Mouse (Mus musculus) CH12.LX (cell line): ENCODE measurements around the gene Esrrb. TPM values are rescaled to one million over a fixed set of nuclear protein-coding genes. Genes with fewer than 3 reads are reported as not detected.

Experiments used
- DNase-seq: peaks from one replicate; pipeline ENCODE4 v3.0.0-alpha.2; 2013; ENCODE audit errors: extremely low read depth
- H3K27ac ChIP-seq: 2 replicates; pipeline ENCODE4 v1.5.1; 2012; ENCODE audit warnings: low read depth, mild to moderate bottlenecking, control low read depth, moderate library complexity; ENCODE audit not compliant: insufficient read depth
- H3K27me3 ChIP-seq: replicated peaks from 2 replicates; pipeline ENCODE3; 2012; ENCODE audit warnings: inconsistent platforms
- H3K36me3 ChIP-seq, 2 experiments: replicated peaks in 1 of 2; 2 replicates each; pipeline versions ENCODE3 to v1.6.1; 2012; ENCODE audit warnings: inconsistent platforms in 1 of 2, low read length in 1 of 2, mild to moderate bottlenecking in 1 of 2, mixed read lengths in 1 of 2, moderate library complexity in 1 of 2; ENCODE audit not compliant: control insufficient read depth in 1 of 2, insufficient read depth in 1 of 2
- H3K4me1 ChIP-seq, 2 experiments: 2 replicates each; pipeline ENCODE4 v1.6.1; 2012; ENCODE audit warnings: inconsistent platforms in 1 of 2, moderate library complexity in 1 of 2; ENCODE audit not compliant: insufficient read depth in 2 of 2, control insufficient read depth in 1 of 2
- H3K4me2 ChIP-seq: 2 replicates; pipeline ENCODE4 v1.6.1; 2012; ENCODE audit warnings: low read depth, mild to moderate bottlenecking, control low read depth; ENCODE audit not compliant: poor library complexity, insufficient read depth, severe bottlenecking
- H3K4me3 ChIP-seq, 3 experiments: fragments of 150-350 bp in 1 of 3; sonication (generic) in 1 of 3; replicated peaks in 1 of 3; 2 replicates each; pipeline versions ENCODE3 to v1.5.1; 2011 to 2012; ENCODE audit warnings: low read depth in 2 of 3, low read length in 2 of 3, mild to moderate bottlenecking in 2 of 3, moderate library complexity in 2 of 3, control low read depth in 1 of 3, improper control_type of control experiment in 1 of 3, inconsistent platforms in 1 of 3, mixed read lengths in 1 of 3; ENCODE audit not compliant: poor library complexity in 1 of 3
- H3K79me2 ChIP-seq: replicated peaks from 2 replicates; pipeline ENCODE4 v1.6.1; 2012; ENCODE audit warnings: mild to moderate bottlenecking, moderate library complexity; ENCODE audit not compliant: control insufficient read depth, poor library complexity, insufficient read depth, severe bottlenecking; ENCODE audit errors: extremely low read depth
- H3K9ac ChIP-seq: 2 replicates; pipeline ENCODE4 v1.6.1; 2012; ENCODE audit warnings: low read depth, mild to moderate bottlenecking, control low read depth, moderate library complexity; ENCODE audit not compliant: insufficient read depth
- H3K9me3 ChIP-seq: replicated peaks from 2 replicates; pipeline ENCODE3; 2012; ENCODE audit warnings: low read length, inconsistent platforms, mixed read lengths
- BHLHE40 ChIP-seq: IDR thresholded peaks from 2 replicates; pipeline ENCODE4 v1.6.1; 2011; ENCODE audit warnings: mild to moderate bottlenecking, low read depth, low read length, improper control_type of control experiment
- CHD1 ChIP-seq: IDR thresholded peaks from 2 replicates; pipeline ENCODE4 v1.6.1; 2012; ENCODE audit warnings: low read depth, low read length, improper control_type of control experiment, inconsistent platforms
- CHD2 ChIP-seq: IDR thresholded peaks from 2 replicates; pipeline ENCODE4 v1.6.1; 2011; ENCODE audit warnings: low read length, improper control_type of control experiment
- CTCF ChIP-seq, 2 experiments: IDR thresholded peaks in 1 of 2; conservative IDR thresholded peaks in 1 of 2; 2 replicates each; pipeline ENCODE4 v1.5.1; 2011 to 2012; ENCODE audit warnings: low read depth in 2 of 2, low read length in 2 of 2, improper control_type of control experiment in 1 of 2, inconsistent platforms in 1 of 2, mild to moderate bottlenecking in 1 of 2, moderate library complexity in 1 of 2
- E2F4 ChIP-seq: IDR thresholded peaks from 2 replicates; pipeline ENCODE4 v1.6.1; 2011; ENCODE audit warnings: low read depth, low read length, improper control_type of control experiment; ENCODE audit not compliant: insufficient replicate concordance
- ELF1 ChIP-seq: IDR thresholded peaks from 2 replicates; pipeline ENCODE4 v1.6.1; 2014; ENCODE audit warnings: low read depth, mild to moderate bottlenecking, inconsistent platforms, low read length, improper control_type of control experiment
- HCFC1 ChIP-seq: IDR thresholded peaks from 2 replicates; pipeline ENCODE4 v1.6.1; 2012; ENCODE audit warnings: low read depth, mild to moderate bottlenecking, inconsistent platforms, low read length, improper control_type of control experiment
- IRF4 ChIP-seq: IDR thresholded peaks from 2 replicates; pipeline ENCODE4 v1.6.1; 2014; ENCODE audit warnings: low read depth, mild to moderate bottlenecking, inconsistent platforms, low read length, improper control_type of control experiment
- KAT2A ChIP-seq: IDR thresholded peaks from 2 replicates; pipeline ENCODE4 v1.6.1; 2012; ENCODE audit warnings: low read length, improper control_type of control experiment, inconsistent platforms; ENCODE audit not compliant: insufficient replicate concordance
- NELFE ChIP-seq: IDR thresholded peaks from 2 replicates; pipeline ENCODE4 v1.6.1; 2011; ENCODE audit warnings: low read depth, low read length, improper control_type of control experiment
- NRF1 ChIP-seq: IDR thresholded peaks from 2 replicates; pipeline ENCODE4 v1.6.1; 2014; ENCODE audit warnings: low read depth, mild to moderate bottlenecking, inconsistent platforms, low read length, improper control_type of control experiment, moderate library complexity
- PAX5 ChIP-seq: IDR thresholded peaks from 2 replicates; pipeline ENCODE4 v1.6.1; 2012; ENCODE audit warnings: low read length, inconsistent platforms, mixed read lengths
- RAD21 ChIP-seq: IDR thresholded peaks from 2 replicates; pipeline ENCODE4 v1.6.1; 2011; ENCODE audit warnings: low read depth, mild to moderate bottlenecking, low read length, improper control_type of control experiment, moderate library complexity
- TBP ChIP-seq: conservative IDR thresholded peaks from 2 replicates; pipeline ENCODE4 v1.6.1; 2011; ENCODE audit warnings: low read depth, low read length, improper control_type of control experiment
- UBTF ChIP-seq: IDR thresholded peaks from 2 replicates; pipeline ENCODE4 v1.6.1; 2012; ENCODE audit warnings: low read depth, mild to moderate bottlenecking, inconsistent platforms, low read length, improper control_type of control experiment, moderate library complexity
- USF2 ChIP-seq: conservative IDR thresholded peaks from 2 replicates; pipeline ENCODE4 v1.6.1; 2011; ENCODE audit warnings: low read depth, low read length, improper control_type of control experiment
- ZKSCAN1 ChIP-seq: IDR thresholded peaks from 2 replicates; pipeline ENCODE4 v1.6.1; 2012; ENCODE audit warnings: low read depth, inconsistent platforms, low read length, improper control_type of control experiment, borderline replicate concordance
- ZMIZ1 ChIP-seq: IDR thresholded peaks from 2 replicates; pipeline ENCODE4 v1.6.1; 2012; ENCODE audit warnings: low read depth, mild to moderate bottlenecking, inconsistent platforms, low read length, improper control_type of control experiment
- dilution Hi-C: fragments of 300-500 bp; cut with MboI; formaldehyde crosslinking; loops from 2 replicates; pipeline ENCODE4 v1.14.3; 2020; ENCODE audit warnings: low sequenced_read_pairs; ENCODE audit not compliant: extremely low pct_unique_long_range_greater_than_20kb, extremely low pct_ligation_motif_present
- in situ Hi-C: fragments of 300-500 bp; cut with MboI; formaldehyde crosslinking; loops from 3 replicates; pipeline ENCODE4 v1.14.3; 2019; ENCODE audit warnings: low sequenced_read_pairs, low pct_ligation_motif_present, low pct_unique_long_range_greater_than_20kb, mixed read lengths
- polyA plus RNA-seq: library from polyadenylated mRNA; unstranded; fragments of >175 nt; gene quantifications from 2 replicates; pipeline ENCODE4 v1.2.1, GENCODE M21; 2012; ENCODE audit warnings: low read depth; ENCODE audit not compliant: insufficient read length
- total RNA-seq, 2 experiments: library from RNA; depleted of rRNA; stranded (reverse); fragments of 300-350 nt in 1 of 2; fragments of >200 nt in 1 of 2; gene quantifications; 2 replicates each; pipeline ENCODE4 v1.2.3; 2012 to 2014

Gene Esrrb
- total and polyA plus RNA-seq, 3 experiments, result not detected

DNA sequence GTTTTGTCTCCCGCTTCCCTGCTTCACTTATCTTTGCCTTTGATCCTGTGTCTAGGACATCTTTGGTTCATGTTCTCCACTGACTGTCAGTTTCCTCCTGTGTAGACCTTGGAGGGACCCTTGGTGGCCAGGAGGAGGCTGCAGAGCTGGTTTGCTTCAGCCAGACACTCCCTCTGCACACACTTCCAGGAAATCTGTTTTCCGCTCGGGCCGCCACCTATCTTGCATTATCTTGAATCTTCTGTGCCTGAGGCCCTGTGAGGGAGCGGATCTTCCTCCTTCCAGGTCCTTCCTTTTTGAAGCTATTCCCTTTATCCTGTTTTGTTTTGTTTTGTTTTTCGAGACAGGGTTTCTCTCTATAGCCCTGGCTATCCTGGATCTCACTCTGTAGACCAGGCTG is 121.1 kb downstream of the Esrrb start:
- no peak for TF ChIP-seq HCFC1
- no peak for TF ChIP-seq KAT2A
- no peak for TF ChIP-seq RAD21
- no peak for TF ChIP-seq BHLHE40
- TF ChIP-seq ELF1, result no peak
- TF ChIP-seq E2F4, result no peak
- no peak for TF ChIP-seq UBTF
- TF ChIP-seq CHD2, result no peak
- TF ChIP-seq ZKSCAN1, result no peak
- no peak for TF ChIP-seq USF2
- TF ChIP-seq, all 38 proteins: peak for 0
- Histone ChIP-seq H3K4me2 (no peak overlapping the region), H3K79me2 (no peaks in the 10 kb centered on the region), H3K36me3 (no peaks in the 10 kb centered on the region), H3K4me3 (no peak overlapping the region), H3K9me3 (no peaks in the 10 kb centered on the region), H3K27ac (no peak overlapping the region), H3K27me3 (peaks cover 81% of the 10 kb centered on the region), H3K4me1 (peaks cover 3 to 8% of the 10 kb centered on the region in 2 experiments; a peak in 1 of 4 replicates), H3K9ac (no peak overlapping the region)
- no peak for DNase-seq
- dilution Hi-C loops, result no loop called here
- in situ Hi-C loops, result no loop called here

DNA sequence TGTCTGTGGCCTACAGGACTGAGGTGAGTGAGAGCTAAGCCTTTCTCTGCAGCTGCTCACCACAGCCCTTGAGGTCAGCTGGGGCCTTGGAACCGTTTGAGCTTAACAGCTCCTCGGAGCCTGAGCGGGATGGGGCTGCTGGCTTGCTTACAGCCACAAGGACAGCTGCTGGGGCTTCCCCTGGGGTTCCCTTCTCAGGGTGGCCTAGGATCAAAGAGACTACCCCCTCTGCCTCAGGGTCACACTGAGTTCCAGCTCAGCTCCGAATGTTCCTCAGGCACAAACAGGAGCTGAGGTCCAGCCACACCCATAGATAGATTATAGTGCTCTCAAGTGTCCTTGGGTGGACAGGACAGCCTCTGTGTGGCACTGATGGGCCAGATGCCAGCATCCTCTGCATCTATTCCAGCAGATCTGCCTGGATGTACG is 122.5 kb downstream of the Esrrb start:
- H3K9ac ChIP-seq, result no peak overlapping the region
- in situ Hi-C loops, result no loop called here
- H3K79me2 ChIP-seq, result no peaks in the 10 kb centered on the region
- H3K9me3 ChIP-seq, result no peaks in the 10 kb centered on the region
- no peak overlapping the region for H3K27ac ChIP-seq
- TF ChIP-seq ZMIZ1 (no peak), NRF1 (no peak), BHLHE40 (no peak), CTCF (conservative IDR thresholded peaks at IDR 0.05 in 1 of 2, IDR thresholded peaks at IDR 0.05 in 1 of 2; ENCODE audit: low read depth in 2 of 2, low read length in 2 of 2) (no peak), NELFE (no peak), TBP (no peak), IRF4 (no peak), USF2 (no peak), CHD1 (no peak), PAX5 (no peak), ELF1 (no peak)
- peaks cover 3 to 8% of the 10 kb centered on the region in 2 experiments; a peak in 1 of 4 replicates for H3K4me1 ChIP-seq
- dilution Hi-C loops, result no loop called here
- H3K27me3 ChIP-seq, result peaks cover 73% of the 10 kb centered on the region
- no peak for DNase-seq
- no peak overlapping the region for H3K4me3 ChIP-seq
- H3K4me2 ChIP-seq, result no peak overlapping the region
- H3K36me3 ChIP-seq, result no peaks in the 10 kb centered on the region
